Mouse (Mus musculus) c-Kit-negative CD71-positive TER-119-positive erythroid progenitor cells, embryonic 14.5 days (primary cell): ENCODE measurements around the gene Cenpm.

Source experiments
- DNase-seq: peaks from one replicate; pipeline ENCODE4 v3.0.0-alpha.2; 2013; ENCODE audit warnings: low read depth, low spot score

Cenpm gene

GRCm38 (mm10) chr15:82215332-82216046 lies 29.1 kb downstream of the Cenpm start:
- DNase-seq, result no peak

GRCm38 (mm10) chr15:82213222-82213621 lies 31.3 kb downstream of the Cenpm start:
- no peak for DNase-seq

GRCm38 (mm10) chr15:82212752-82213063 lies 31.8 kb downstream of the Cenpm start, which contains the start of gene Shisa8:
Gene Shisa8, minus strand, starts transcription at chr15:82212815.
- no peak for DNase-seq

GRCm38 (mm10) chr15:82211911-82212751 lies 32.4 kb downstream of the Cenpm start:
- DNase-seq, result no peak

GRCm38 (mm10) chr15:82211281-82211680 lies 33.3 kb downstream of the Cenpm start:
- DNase-seq, result no peak

GRCm38 (mm10) chr15:82210801-82211200 lies 33.7 kb downstream of the Cenpm start:
- no peak for DNase-seq

GRCm38 (mm10) chr15:82209295-82210050 lies 35.1 kb downstream of the Cenpm start:
- DNase-seq, result no peak

- DNase-seq, result no peak
These were observed 36.2 kb downstream of the Cenpm start for GRCm38 (mm10) chr15:82208307-82208706.

- DNase-seq, result no peak
These were observed 36.9 kb downstream of the Cenpm start for GRCm38 (mm10) chr15:82207504-82208219.

GRCm38 (mm10) chr15:82207105-82207459 lies 37.5 kb downstream of the Cenpm start:
- DNase-seq, result no peak

- no peak for DNase-seq
These were observed 38.0 kb downstream of the Cenpm start for GRCm38 (mm10) chr15:82206365-82207104.

GRCm38 (mm10) chr15:82204680-82205371 lies 39.7 kb downstream of the Cenpm start:
- no peak for DNase-seq

GRCm38 (mm10) chr15:82203611-82204351 lies 40.8 kb downstream of the Cenpm start:
- no peak for DNase-seq

GRCm38 (mm10) chr15:82203090-82203489 lies 41.5 kb downstream of the Cenpm start:
- no peak for DNase-seq

- DNase-seq, result no peak
These were observed 42.5 kb downstream of the Cenpm start for GRCm38 (mm10) chr15:82202086-82202485.

- no peak for DNase-seq
These were observed 45.0 kb downstream of the Cenpm start for GRCm38 (mm10) chr15:82199546-82199945.

GRCm38 (mm10) chr15:82198342-82198741 lies 46.2 kb downstream of the Cenpm start:
- no peak for DNase-seq

- DNase-seq, result no peak
These were observed 46.6 kb downstream of the Cenpm start for GRCm38 (mm10) chr15:82197937-82198336.

- no peak for DNase-seq
These were observed 47.2 kb downstream of the Cenpm start for GRCm38 (mm10) chr15:82197246-82197750.
